28 mouse cellular contexts compared by ENCODE assay signal in genomic region chr5:119617856-119618255, GRCm38 (mm10).
"Had no signal": no experiment of that assay in that cellular context is flagged by ENCODE, and none has a peak within 500 bp of the region (broad histone marks: within the 10 kb centered on the region; RNA-seq: fewer than 3 reads in every experiment).

No protein-coding gene starts in this region.

- H3K9ac ChIP-seq: heart, embryonic 12.5 days; hindbrain, embryonic 12.5 days; hindbrain, embryonic 14.5 days; intestine, embryonic 15.5 days; limb, embryonic 13.5 days; limb, embryonic 15.5 days; liver, embryonic 12.5 days; liver, embryonic 14.5 days had no signal

- ATAC-seq: hindbrain, embryonic 16.5 days; inflammation-experienced regulatory T-cells, adult 6 months; intestine, embryonic 15.5 days; intestine, postnatal 0 days; liver, embryonic 12.5 days had no signal

- H3K27me3 ChIP-seq: intestine, embryonic 15.5 days; liver, embryonic 12.5 days had no signal

- H3K27ac ChIP-seq: gastrocnemius, adult 2 months; heart, adult 2 months; heart, embryonic 10.5 days; hindbrain, embryonic 10.5 days; hindbrain, embryonic 12.5 days; hindbrain, embryonic 14.5 days; intestine, embryonic 15.5 days; layer of hippocampus, adult 2 months; left cerebral cortex, adult 2 months; limb, embryonic 13.5 days; limb, embryonic 15.5 days; liver, embryonic 12.5 days; liver, embryonic 14.5 days had no signal

- H3K9me3 ChIP-seq: heart, embryonic 10.5 days; heart, embryonic 12.5 days; hindbrain, embryonic 10.5 days; hindbrain, embryonic 12.5 days; intestine, embryonic 15.5 days; limb, embryonic 13.5 days; limb, embryonic 15.5 days; liver, embryonic 12.5 days had no signal

- H3K4me2 ChIP-seq: heart, embryonic 12.5 days; hindbrain, embryonic 12.5 days; hindbrain, embryonic 14.5 days; intestine, embryonic 15.5 days; limb, embryonic 13.5 days; limb, embryonic 15.5 days; liver, embryonic 12.5 days had no signal

- H3K4me3 ChIP-seq: gastrocnemius, adult 2 months; heart, adult 2 months; heart, embryonic 10.5 days; heart, embryonic 12.5 days; hindbrain, embryonic 10.5 days; hindbrain, embryonic 12.5 days; intestine, embryonic 15.5 days; layer of hippocampus, adult 2 months; left cerebral cortex, adult 2 months; limb, embryonic 13.5 days; limb, embryonic 15.5 days; liver, embryonic 12.5 days had no signal

- DNase-seq: gastrocnemius, adult 2 months; gastrocnemius, postnatal 10 days; gastrocnemius, postnatal 25 days; heart, adult 11 months; heart, adult 2 months; heart, postnatal 10 days; heart, postnatal 4 days; kidney, adult 18-20 months; kidney, adult 8-10 months; kidney, postnatal 10 days; kidney, postnatal 25 days; kidney, postnatal 4 days; left cerebral cortex, postnatal 4 days had no signal

- H3K36me3 ChIP-seq: heart, embryonic 10.5 days; heart, embryonic 12.5 days; hindbrain, embryonic 10.5 days; hindbrain, embryonic 12.5 days; intestine, embryonic 15.5 days; limb, embryonic 13.5 days; limb, embryonic 15.5 days; liver, embryonic 12.5 days had no signal
